Mouse (Mus musculus) hindlimb bud, embryonic 11.5 days (tissue): ENCODE results near the gene Pon3.
"Not testable (repeated sequence)": the region's sequence is repeated elsewhere in the genome, so short reads cannot be mapped to it uniquely, and the experiment has no call there.

Experiments
- DNase-seq: peaks from one replicate; pipeline ENCODE4 v3.0.0-alpha.2; 2012; ENCODE audit warnings: low read depth, low spot score; ENCODE audit errors: extremely low spot score

Pon3 gene

DNA sequence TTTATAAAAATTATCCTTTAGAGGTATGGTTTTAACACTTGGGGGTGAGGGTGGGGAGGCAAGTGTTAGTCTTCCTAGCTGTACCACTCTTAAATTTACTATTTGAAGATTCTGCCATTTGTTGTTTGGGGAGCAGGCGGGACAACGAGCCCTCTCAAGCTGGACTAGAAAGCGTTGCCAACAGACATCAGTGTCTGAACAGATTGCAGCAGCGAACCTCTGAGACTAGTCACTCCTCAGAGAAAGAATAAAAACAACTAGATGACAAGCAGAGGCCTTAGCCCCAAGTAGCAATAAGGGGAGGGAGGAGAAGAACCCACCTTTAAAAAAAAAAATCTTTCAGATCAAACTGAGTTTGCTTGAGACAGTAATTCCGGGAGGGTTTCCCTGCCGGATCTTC lies 795 bp downstream of the Pon3 start:
- no peak for DNase-seq

DNA sequence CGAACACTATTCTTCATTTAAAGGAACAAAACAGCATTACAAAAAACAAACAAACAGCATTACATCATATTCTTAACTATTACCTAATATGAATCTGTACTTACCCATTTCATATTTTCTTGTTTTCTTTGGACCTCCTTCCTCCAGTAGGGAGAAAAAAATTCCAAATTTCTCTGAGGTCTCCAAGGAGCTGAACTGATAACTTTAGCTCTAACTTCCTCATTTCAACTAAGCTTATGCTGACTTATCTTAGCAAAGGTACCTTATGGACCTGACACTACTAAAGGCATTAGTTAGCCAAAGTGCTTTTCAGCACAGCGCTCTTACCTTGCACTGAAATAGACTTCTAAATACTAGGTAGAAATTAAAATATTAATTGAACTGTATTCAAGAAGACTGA lies 1.2 kb downstream of the Pon3 start:
- no peak for DNase-seq

- no peak for DNase-seq
These were observed 10.2 kb downstream of the Pon3 start for GRCm38 (mm10) chr6:5245926-5246325.

DNA sequence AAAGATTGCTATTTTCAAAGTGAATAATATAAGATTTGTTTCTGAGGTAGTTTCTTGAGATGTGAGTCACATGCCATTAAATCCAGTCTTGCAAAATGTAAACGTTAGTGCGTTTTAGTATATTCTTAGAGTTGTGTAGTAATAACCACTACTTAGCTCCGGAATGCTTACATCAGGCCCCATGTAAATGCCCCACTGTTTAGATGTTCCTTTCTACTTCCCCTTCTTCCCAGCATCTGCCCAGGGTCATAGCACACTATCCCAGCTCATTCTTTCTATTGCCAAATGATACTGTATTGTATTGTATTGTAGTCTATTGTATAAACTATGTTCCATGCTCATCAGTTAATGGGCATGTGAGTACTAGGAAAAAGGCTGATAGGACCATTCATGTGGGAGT lies 17.3 kb downstream of the Pon3 start:
- no peak for DNase-seq

- DNase-seq, result no peak
These were observed 18.6 kb downstream of the Pon3 start for GRCm38 (mm10) chr6:5237510-5237909.

GRCm38 (mm10) chr6:5236843-5237371 lies 19.2 kb downstream of the Pon3 start:
- DNase-seq, result no peak

DNA sequence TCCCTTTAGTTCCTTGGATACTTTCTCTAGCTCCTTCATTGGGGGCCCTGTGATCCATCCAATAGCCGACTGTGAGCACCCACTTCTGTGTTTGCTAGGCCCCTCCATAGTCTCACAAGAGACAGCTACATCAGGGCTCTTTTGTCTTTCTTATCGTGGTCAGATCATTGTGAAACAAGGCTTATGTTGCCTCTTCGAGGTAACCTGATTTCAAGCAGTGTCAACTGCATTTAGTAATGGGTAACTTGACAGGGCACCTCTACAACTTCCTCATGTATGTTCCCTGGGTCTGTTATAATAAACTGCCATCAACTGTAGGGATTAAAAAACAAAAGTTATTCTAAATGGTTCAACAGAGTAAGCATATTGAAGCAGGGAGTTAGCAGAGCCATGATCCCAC lies 21.5 kb downstream of the Pon3 start:
- DNase-seq, result no peak

DNA sequence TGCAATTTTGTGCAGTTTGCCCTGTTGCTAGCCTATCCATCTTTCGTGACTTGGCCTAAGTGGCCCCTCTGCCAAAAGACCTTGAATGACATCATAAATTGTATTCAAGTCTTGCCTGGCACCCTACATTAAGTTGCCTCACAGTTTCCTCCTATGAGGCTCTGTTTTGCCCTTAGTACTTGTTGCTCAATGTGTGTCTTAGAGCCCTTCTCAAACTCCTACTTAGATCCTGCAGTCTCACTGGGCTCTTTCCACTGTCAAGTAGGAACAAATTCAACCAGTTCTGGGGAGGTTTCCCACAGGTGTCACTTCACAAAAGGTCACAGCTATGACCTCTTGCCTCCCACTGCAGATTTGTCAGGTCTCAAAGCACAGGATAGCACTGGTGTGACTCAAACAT lies 22.3 kb downstream of the Pon3 start:
- DNase-seq, result no peak

DNA sequence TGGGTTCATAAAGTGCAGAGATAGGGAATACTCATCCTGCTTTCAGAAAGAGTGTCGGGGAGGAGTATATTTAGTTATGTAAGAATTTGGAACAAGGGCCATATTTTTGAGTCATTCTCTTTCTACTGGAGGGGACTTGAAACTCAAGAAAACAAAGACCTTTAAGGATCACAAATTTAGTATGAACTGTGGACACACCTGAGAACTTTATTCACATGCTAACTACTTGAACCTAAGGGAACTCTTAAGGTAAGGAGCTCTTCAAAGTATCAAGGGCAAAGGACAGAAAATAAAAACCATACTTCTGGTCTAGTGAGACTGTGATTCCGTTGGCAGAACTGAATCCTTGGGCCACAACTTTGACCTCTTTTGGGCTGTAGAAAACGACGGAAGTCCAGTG lies 24.1 kb downstream of the Pon3 start:
- DNase-seq, result no peak

DNA sequence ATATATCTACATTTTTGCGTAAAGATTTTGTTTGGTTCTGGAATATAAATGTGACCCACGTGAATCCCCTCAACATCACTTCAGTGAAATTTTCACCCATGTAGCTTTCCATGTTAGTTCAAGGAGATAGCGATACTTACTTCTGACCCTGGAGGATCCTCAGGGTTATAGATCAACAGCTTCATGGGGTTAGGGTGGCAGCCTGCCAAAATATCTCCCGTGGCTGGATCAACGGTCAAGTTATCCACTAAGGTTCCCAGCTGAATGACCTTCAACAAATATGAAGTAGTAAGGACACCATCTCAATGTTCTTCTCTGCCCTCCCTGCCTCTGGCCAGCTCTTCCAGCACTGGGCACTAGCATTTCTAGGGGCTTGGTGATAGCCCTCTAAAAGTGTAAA lies 25.8 kb downstream of the Pon3 start:
- DNase-seq, result no peak

GRCm38 (mm10) chr6:5223551-5223950 lies 32.5 kb downstream of the Pon3 start:
- DNase-seq, result not testable (repeated sequence)

GRCm38 (mm10) chr6:5222080-5222479 lies 34.0 kb downstream of the Pon3 start:
- no peak for DNase-seq

DNA sequence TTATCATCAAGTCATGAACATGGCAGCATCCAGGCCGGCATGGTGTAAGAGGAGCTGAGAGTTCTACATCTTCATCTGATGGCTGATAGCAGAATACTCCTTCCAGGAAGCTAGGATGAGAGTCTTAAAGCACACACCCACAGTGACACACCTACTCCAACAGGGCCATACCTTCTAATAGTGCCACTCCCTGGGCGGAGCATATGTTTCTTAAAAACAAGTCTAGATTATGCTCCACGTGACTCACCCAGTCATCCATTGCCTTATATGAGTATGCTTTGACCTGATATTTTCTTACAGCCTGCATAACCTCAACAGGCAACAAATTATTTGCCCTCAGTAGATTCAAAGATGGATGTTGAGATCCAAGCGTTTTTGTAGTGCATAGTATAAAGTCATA lies 37.9 kb downstream of the Pon3 start:
- no peak for DNase-seq

- DNase-seq, result no peak
These were observed 48.3 kb downstream of the Pon3 start for GRCm38 (mm10) chr6:5207817-5208216.

GRCm38 (mm10) chr6:5199916-5200315 lies 56.2 kb downstream of the Pon3 start:
- no peak for DNase-seq

- no peak for DNase-seq
These were observed 56.6 kb downstream of the Pon3 start for GRCm38 (mm10) chr6:5199376-5199905.

- DNase-seq, result no peak
These were observed 57.5 kb downstream of the Pon3 start for GRCm38 (mm10) chr6:5198590-5198989.

DNA sequence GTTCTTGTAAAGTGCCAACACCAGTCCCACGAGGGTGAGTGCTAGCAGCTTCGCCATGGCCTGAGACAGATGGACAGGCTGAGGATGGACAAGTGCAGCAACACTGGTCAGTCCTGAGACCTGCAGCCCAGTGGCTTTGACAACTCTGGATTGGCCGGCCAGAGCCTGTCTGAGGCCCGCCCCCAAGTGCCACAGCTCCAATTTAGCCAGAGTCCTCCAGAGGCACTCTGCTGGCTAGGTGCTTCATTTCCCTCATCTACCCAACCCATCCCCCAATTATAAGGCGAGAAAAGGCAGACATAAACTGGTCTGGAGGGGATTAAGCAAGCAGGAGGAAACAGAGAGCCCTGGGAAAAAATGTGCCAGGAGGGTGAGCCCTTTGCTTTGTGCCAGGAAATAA lies 62.4 kb downstream of the Pon3 start, which contains the start of gene Pon1:
Gene Pon1 (minus strand): TSS at position 254 of the 400 bp plus-strand sequence.
- no peak for DNase-seq

DNA sequence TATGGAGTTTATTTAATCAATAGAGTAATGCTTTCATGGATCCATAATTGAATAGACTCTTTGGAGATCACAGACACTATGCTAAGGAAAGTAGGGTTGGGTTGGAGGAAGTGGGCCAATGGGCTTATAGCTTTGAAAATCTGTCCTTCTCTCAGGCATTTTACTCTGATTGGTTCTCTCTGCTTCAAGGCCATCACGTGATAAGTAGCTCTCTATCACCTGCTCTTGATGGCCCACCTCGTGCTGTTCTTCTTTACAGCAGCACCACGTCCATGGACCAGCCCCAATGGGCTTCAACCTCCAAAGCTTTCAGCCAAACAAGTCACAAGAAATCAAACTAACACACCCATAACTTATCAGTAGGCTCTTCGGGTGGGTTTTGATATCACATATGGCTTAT lies 65.3 kb downstream of the Pon3 start:
- no peak for DNase-seq

DNA sequence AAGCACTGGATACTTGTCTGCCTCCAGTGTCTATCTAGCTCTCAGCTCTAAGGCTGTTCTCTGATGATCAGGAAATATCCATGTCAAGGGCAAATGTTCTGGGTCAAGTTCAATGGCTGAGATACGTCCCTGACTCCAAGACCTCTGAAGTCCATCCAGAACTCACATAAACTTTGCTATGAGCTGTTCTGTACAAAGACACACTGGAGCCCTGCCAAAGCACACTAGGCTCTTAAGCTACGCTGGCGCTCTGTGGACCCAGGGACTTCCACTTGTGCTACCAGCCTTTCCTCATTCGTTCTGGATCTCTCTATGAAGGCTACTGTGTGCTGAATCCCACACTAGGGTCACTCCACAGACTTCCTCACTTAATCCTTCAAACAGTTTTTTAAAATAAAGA lies 66.6 kb downstream of the Pon3 start:
- DNase-seq, result no peak

DNA sequence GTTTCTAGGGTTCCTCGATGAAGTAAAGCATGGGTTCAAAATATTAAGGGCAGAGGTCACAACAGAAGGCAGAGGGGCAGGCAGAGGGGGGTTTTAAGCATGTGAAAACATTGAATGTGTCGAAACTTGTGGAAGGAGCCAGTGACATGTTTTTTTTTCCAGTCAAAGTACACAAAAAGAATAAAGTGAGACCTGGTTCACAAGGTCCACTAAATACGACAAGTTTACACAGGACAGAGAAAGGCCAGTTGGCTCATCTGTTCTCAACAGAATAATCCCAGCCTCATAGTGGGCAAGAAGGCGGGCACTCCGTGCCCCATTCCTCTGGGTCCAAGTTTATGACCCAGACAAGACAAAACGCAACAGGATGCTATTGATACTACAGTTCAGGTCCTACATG lies 67.1 kb downstream of the Pon3 start:
- no peak for DNase-seq

GRCm38 (mm10) chr6:5188036-5188435 lies 68.0 kb downstream of the Pon3 start:
- no peak for DNase-seq

DNA sequence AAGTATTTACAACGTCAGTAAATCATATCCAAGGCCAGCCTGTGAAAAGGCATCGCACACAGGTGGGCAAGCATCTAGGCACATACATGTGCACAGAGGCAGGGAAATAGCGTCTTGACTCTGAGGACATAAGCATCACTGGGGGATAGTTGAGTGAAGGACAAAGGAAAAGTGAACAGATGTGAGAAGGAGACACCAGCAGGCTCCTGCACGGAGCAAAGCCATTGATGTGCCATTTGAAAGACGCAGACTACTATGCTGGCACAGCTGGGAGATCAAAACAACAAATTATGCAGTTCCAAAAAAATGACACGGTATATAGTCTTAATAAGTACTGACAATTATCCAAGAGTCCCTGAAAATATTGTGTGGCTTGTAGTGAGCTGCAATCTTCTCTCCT lies 68.5 kb downstream of the Pon3 start:
- DNase-seq, result no peak
